Mouse (Mus musculus): Measurements from ENCODE around the gene Mrpl49. TPM values are rescaled to one million over a fixed set of nuclear protein-coding genes. Genes with fewer than 3 reads are reported as not detected.

The Mrpl49 gene
- polyA plus RNA-seq, 1 experiment from 2014 or later, result 77.8 TPM

GRCm38 (mm10) chr19:6018142-6019089 lies 39.2 kb downstream of the Mrpl49 start:
- no peak overlapping the region for H3K4me3 ChIP-seq
- peaks cover 43% of the 10 kb centered on the region for H3K27me3 ChIP-seq (ENCODE audit: insufficient read depth, poor library complexity, severe bottlenecking)
- H3K4me1 ChIP-seq (replicated peaks), result peaks cover 34% of the 10 kb centered on the region
- no peaks in the 10 kb centered on the region for H3K9me3 ChIP-seq
- H3K27ac ChIP-seq, result no peak overlapping the region
- peak; percentile 86 for DNase-seq (ENCODE audit: low spot score)
- no peaks in the 10 kb centered on the region for H3K36me3 ChIP-seq
- 31% methylated on average over 15 of the region's 15 CpGs for WGBS

GRCm38 (mm10) chr19:6016532-6016931 lies 41.1 kb downstream of the Mrpl49 start:
- Histone ChIP-seq H3K4me1 (replicated peaks) (peaks cover 32% of the 10 kb centered on the region), H3K4me3 (peak overlapping the region; percentile 65; the same call in 1 of the 2 replicates), H3K27ac (no peak overlapping the region), H3K9me3 (no peaks in the 10 kb centered on the region), H3K27me3 (ENCODE audit: insufficient read depth, poor library complexity, severe bottlenecking) (peaks cover 45% of the 10 kb centered on the region), H3K36me3 (no peaks in the 10 kb centered on the region)
- DNase-seq (ENCODE audit: low spot score), result no peak
- 44% methylated on average over 7 of the region's 7 CpGs for WGBS

- Histone ChIP-seq H3K4me1 (replicated peaks) (peaks cover 35% of the 10 kb centered on the region), H3K9me3 (no peaks in the 10 kb centered on the region), H3K27me3 (ENCODE audit: insufficient read depth, poor library complexity, severe bottlenecking) (peaks cover 45% of the 10 kb centered on the region), H3K36me3 (no peaks in the 10 kb centered on the region), H3K27ac (peak within 1 kb of the TSS; percentile 85), H3K4me3 (peak within 1 kb of the TSS; percentile 65)
- 2% methylated on average over 40 of the region's 40 CpGs for WGBS
- DNase-seq (ENCODE audit: low spot score), result peak; percentile 77
Observed at GRCm38 (mm10) chr19:6015511-6016315, 41.9 kb downstream of the Mrpl49 start, which contains the start of gene Capn1. Gene Capn1, minus strand, starts transcription at chr19:6015897.

GRCm38 (mm10) chr19:6014991-6015510 lies 42.5 kb downstream of the Mrpl49 start:
- Histone ChIP-seq H3K27ac (peak overlapping the region; percentile 85), H3K27me3 (ENCODE audit: insufficient read depth, poor library complexity, severe bottlenecking) (peaks cover 45% of the 10 kb centered on the region), H3K9me3 (no peaks in the 10 kb centered on the region), H3K4me3 (peak overlapping the region; percentile 65), H3K36me3 (no peaks in the 10 kb centered on the region), H3K4me1 (replicated peaks) (peaks cover 35% of the 10 kb centered on the region)
- 3% methylated on average over 18 of the region's 18 CpGs for WGBS
- no peak for DNase-seq (ENCODE audit: low spot score)

- Histone ChIP-seq H3K9me3 (no peaks in the 10 kb centered on the region), H3K36me3 (no peaks in the 10 kb centered on the region), H3K27me3 (ENCODE audit: insufficient read depth, poor library complexity, severe bottlenecking) (peaks cover 45% of the 10 kb centered on the region), H3K27ac (no peak overlapping the region), H3K4me1 (replicated peaks) (peaks cover 35% of the 10 kb centered on the region), H3K4me3 (no peak overlapping the region)
- DNase-seq (ENCODE audit: low spot score), result no peak
- 89% methylated on average over 10 of the region's 10 CpGs for whole genome bisulfite sequencing
Observed at GRCm38 (mm10) chr19:6013691-6014090, 43.9 kb downstream of the Mrpl49 start.

- Histone ChIP-seq H3K4me3 (no peak overlapping the region), H3K27ac (no peak overlapping the region), H3K27me3 (ENCODE audit: insufficient read depth, poor library complexity, severe bottlenecking) (peaks cover 10% of the 10 kb centered on the region), H3K4me1 (replicated peaks) (0 out of 2 replicates have a peak, but pooled peaks cover 12% of the 10 kb centered on the region), H3K9me3 (no peaks in the 10 kb centered on the region), H3K36me3 (no peaks in the 10 kb centered on the region)
- DNase-seq (ENCODE audit: low spot score), result no peak
- WGBS, result 66% methylated on average over 8 of the region's 8 CpGs
Observed at GRCm38 (mm10) chr19:6009137-6009536, 48.4 kb downstream of the Mrpl49 start.

GRCm38 (mm10) chr19:6007013-6007412 lies 50.6 kb downstream of the Mrpl49 start:
- Histone ChIP-seq H3K4me3 (no peak overlapping the region), H3K4me1 (replicated peaks) (0 out of 2 replicates have a peak, but pooled peaks cover 3% of the 10 kb centered on the region), H3K36me3 (no peaks in the 10 kb centered on the region), H3K27me3 (ENCODE audit: insufficient read depth, poor library complexity, severe bottlenecking) (no peaks in the 10 kb centered on the region), H3K27ac (no peak overlapping the region), H3K9me3 (no peaks in the 10 kb centered on the region)
- DNase-seq (ENCODE audit: low spot score), result no peak
- WGBS, result 89% methylated on average over 13 of the region's 13 CpGs

GRCm38 (mm10) chr19:6005541-6005940 lies 52.0 kb downstream of the Mrpl49 start:
- no peak overlapping the region for H3K27ac ChIP-seq
- WGBS, result 72% methylated on average over 11 of the region's 11 CpGs
- no peak overlapping the region for H3K4me3 ChIP-seq
- DNase-seq (ENCODE audit: low spot score), result no peak
- H3K27me3 ChIP-seq (ENCODE audit: insufficient read depth, poor library complexity, severe bottlenecking), result no peaks in the 10 kb centered on the region
- no peaks in the 10 kb centered on the region for H3K9me3 ChIP-seq
- H3K4me1 ChIP-seq (replicated peaks), result no peaks in the 10 kb centered on the region
- no peaks in the 10 kb centered on the region for H3K36me3 ChIP-seq

Other genes starting within 250 kb of the Mrpl49 start
- gene Frmd8, start 182.5 kb downstream of the Mrpl49 start, polyA plus RNA-seq (2016; fragmentation: Nextera tagmentation; extraction: Ambion mirVana), result 37.2 and 37.8 TPM in 2 replicates
- 2.8 TPM in 2 replicates for gene Slc25a45, start 180.0 kb downstream of the Mrpl49 start, polyA plus RNA-seq (2016; fragmentation: Nextera tagmentation; extraction: Ambion mirVana)
- 9.9 and 11.3 TPM in 2 replicates for gene Tigd3, start 163.6 kb downstream of the Mrpl49 start, polyA plus RNA-seq (2016; fragmentation: Nextera tagmentation; extraction: Ambion mirVana)
- gene Dpf2, start 144.8 kb downstream of the Mrpl49 start, polyA plus RNA-seq (2016; fragmentation: Nextera tagmentation; extraction: Ambion mirVana), result 225 TPM in 2 replicates
- gene Cdc42ep2, start 133.0 kb downstream of the Mrpl49 start, polyA plus RNA-seq (2016; fragmentation: Nextera tagmentation; extraction: Ambion mirVana), result 2.0 and 2.9 TPM in 2 replicates
- gene Pola2, start 93.6 kb downstream of the Mrpl49 start, polyA plus RNA-seq (2016; fragmentation: Nextera tagmentation; extraction: Ambion mirVana), result 83.7 and 110 TPM in 2 replicates
- not detected in 2 replicates for gene Slc22a20, start 71.6 kb downstream of the Mrpl49 start, polyA plus RNA-seq (2016; fragmentation: Nextera tagmentation; extraction: Ambion mirVana)
- gene Capn1, start 41.9 kb downstream of the Mrpl49 start, polyA plus RNA-seq (2016; fragmentation: Nextera tagmentation; extraction: Ambion mirVana), result 5.9 and 6.5 TPM in 2 replicates
- gene Syvn1, start 11.2 kb downstream of the Mrpl49 start, polyA plus RNA-seq (2016; fragmentation: Nextera tagmentation; extraction: Ambion mirVana), result 37.0 and 39.2 TPM in 2 replicates
- 764 and 815 TPM in 2 replicates for gene Fau, start 59 bp upstream of the Mrpl49 start, polyA plus RNA-seq (2016; fragmentation: Nextera tagmentation; extraction: Ambion mirVana)
- gene Znhit2, start 3.4 kb upstream of the Mrpl49 start, polyA plus RNA-seq (2016; fragmentation: Nextera tagmentation; extraction: Ambion mirVana), result 38.3 and 41.9 TPM in 2 replicates
- 37.2 and 41.3 TPM in 2 replicates for gene Tm7sf2, start 10.6 kb upstream of the Mrpl49 start, polyA plus RNA-seq (2016; fragmentation: Nextera tagmentation; extraction: Ambion mirVana)
- gene Vps51, start 19.4 kb upstream of the Mrpl49 start, polyA plus RNA-seq (2016; fragmentation: Nextera tagmentation; extraction: Ambion mirVana), result 70.2 and 74.9 TPM in 2 replicates
- not detected in 2 replicates for gene Tmem262, start 22.2 kb upstream of the Mrpl49 start, polyA plus RNA-seq (2016; fragmentation: Nextera tagmentation; extraction: Ambion mirVana)
- 2.4 and 2.6 TPM in 2 replicates for gene Gm28374, start 24.5 kb upstream of the Mrpl49 start, polyA plus RNA-seq (2016; fragmentation: Nextera tagmentation; extraction: Ambion mirVana)
- 79.2 and 87.1 TPM in 2 replicates for gene Zfpl1, start 27.2 kb upstream of the Mrpl49 start, polyA plus RNA-seq (2016; fragmentation: Nextera tagmentation; extraction: Ambion mirVana)
- gene Cdca5, start 27.2 kb upstream of the Mrpl49 start, polyA plus RNA-seq (2016; fragmentation: Nextera tagmentation; extraction: Ambion mirVana), result 57.7 and 65.4 TPM in 2 replicates
- gene AC131692.1, start 36.6 kb upstream of the Mrpl49 start, polyA plus RNA-seq (2016; fragmentation: Nextera tagmentation; extraction: Ambion mirVana), result 0.38 and 0.83 TPM in 2 replicates
- 0.64 and 0.90 TPM in 2 replicates for gene Naaladl1, start 48.0 kb upstream of the Mrpl49 start, polyA plus RNA-seq (2016; fragmentation: Nextera tagmentation; extraction: Ambion mirVana)
- 70.0 and 70.1 TPM in 2 replicates for gene Sac3d1, start 60.9 kb upstream of the Mrpl49 start, polyA plus RNA-seq (2016; fragmentation: Nextera tagmentation; extraction: Ambion mirVana)
- 27.0 and 35.1 TPM in 2 replicates for gene Snx15, start 70.5 kb upstream of the Mrpl49 start, polyA plus RNA-seq (2016; fragmentation: Nextera tagmentation; extraction: Ambion mirVana)
- gene Batf2, start 83.2 kb upstream of the Mrpl49 start, polyA plus RNA-seq (2016; fragmentation: Nextera tagmentation; extraction: Ambion mirVana), result 0.09 TPM in 1 of 2 replicates, not detected in the other
- gene Arl2, start 83.8 kb upstream of the Mrpl49 start, polyA plus RNA-seq (2016; fragmentation: Nextera tagmentation; extraction: Ambion mirVana), result 125 and 130 TPM in 2 replicates
- 0.12 TPM in 1 of 2 replicates, not detected in the other for gene Majin, start 126.6 kb upstream of the Mrpl49 start, polyA plus RNA-seq (2016; fragmentation: Nextera tagmentation; extraction: Ambion mirVana)
- gene Gpha2, start 168.6 kb upstream of the Mrpl49 start, polyA plus RNA-seq (2016; fragmentation: Nextera tagmentation; extraction: Ambion mirVana), result 0.57 TPM in 1 of 2 replicates, not detected in the other
- 37.8 and 53.8 TPM in 2 replicates for gene Ppp2r5b, start 178.1 kb upstream of the Mrpl49 start, polyA plus RNA-seq (2016; fragmentation: Nextera tagmentation; extraction: Ambion mirVana)
- 10.3 and 14.9 TPM in 2 replicates for gene Atg2a, start 183.9 kb upstream of the Mrpl49 start, polyA plus RNA-seq (2016; fragmentation: Nextera tagmentation; extraction: Ambion mirVana)
- gene Ehd1, start 218.9 kb upstream of the Mrpl49 start, polyA plus RNA-seq (2016; fragmentation: Nextera tagmentation; extraction: Ambion mirVana), result 87.8 and 103 TPM in 2 replicates
- 0.29 and 0.37 TPM in 2 replicates for gene Cdc42bpg, start 248.7 kb upstream of the Mrpl49 start, polyA plus RNA-seq (2016; fragmentation: Nextera tagmentation; extraction: Ambion mirVana)